Mouse (Mus musculus) hematopoietic multipotent progenitor cell, adult 10-12 weeks (in vitro differentiated cells): ENCODE measurements around the gene Mdga1. TPM values are rescaled to one million over a fixed set of nuclear protein-coding genes. Genes with fewer than 3 reads are reported as not detected.

ENCODE experiments used
- polyA plus RNA-seq: library from polyadenylated mRNA; stranded (reverse); fragments of >175 nt; gene quantifications from 2 replicates; pipeline ENCODE4 v1.2.3, GENCODE M21; 2012; ENCODE audit warnings: low replicate concordance

The Mdga1 gene
- 2.4 and 3.9 TPM in 2 replicates for polyA plus RNA-seq

GRCm38 (mm10) chr17:29970037-29970555 lies at the start of gene Mdga1:
Mdga1 (minus strand) TSS chr17:29970087.

GRCm38 (mm10) chr17:30004203-30005102 lies 34.6 kb upstream of the Mdga1 start, which contains the start of gene Zfand3:
Zfand3 (plus strand) TSS chr17:30004733.

Other genes with a start within 250 kb of the Mdga1 start
- 96.1 and 147 TPM in 2 replicates for gene Zfand3, start 34.6 kb upstream of the Mdga1 start, polyA plus RNA-seq